Mouse (Mus musculus) testis, adult 2 months (tissue): ENCODE results near the gene Olfr418.

Experiments
- CTCF ChIP-seq: fragments of 200-500 bp; IDR thresholded peaks from 2 replicates; pipeline ENCODE4 v1.5.1; 2012; ENCODE audit warnings: low read depth, mild to moderate bottlenecking, inconsistent platforms, low read length, moderate library complexity; ENCODE audit not compliant: control insufficient read depth, insufficient read depth, insufficient replicate concordance
- POLR2A ChIP-seq: fragments of 200-500 bp; IDR thresholded peaks from 2 replicates; pipeline ENCODE4 v1.6.1; 2012; ENCODE audit warnings: low read depth, mild to moderate bottlenecking, inconsistent platforms, low read length, moderate library complexity; ENCODE audit not compliant: control insufficient read depth

DNA sequence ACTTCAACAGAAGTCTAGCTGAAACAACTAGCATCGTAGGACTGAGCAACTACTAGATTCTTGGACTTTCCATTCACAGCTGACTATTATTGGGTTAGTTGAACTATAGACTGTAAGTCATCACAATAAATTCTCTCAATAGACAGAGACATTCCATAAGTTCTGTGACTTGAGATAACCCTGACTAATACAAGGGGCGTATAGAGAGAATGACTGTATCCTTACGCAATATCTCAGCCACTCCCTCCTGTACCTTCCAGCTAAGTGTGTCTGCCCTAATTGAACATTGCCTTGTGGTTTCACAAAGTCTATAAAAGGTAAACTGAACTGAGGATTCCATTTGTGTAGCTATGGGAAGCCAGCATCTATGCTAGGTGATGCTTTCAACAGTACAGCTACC, 15.9 kb upstream of the Olfr418 start:
- TF ChIP-seq POLR2A = no peak
- no peak for TF ChIP-seq CTCF
